In genomic region chr2:121600736-121601135, GRCm38 (mm10) we compare ENCODE assay signal across 22 mouse cellular contexts.
DNase-seq lines count a peak whose midpoint lies in the region; ATAC-seq and TF ChIP-seq lines count a peak whose summit lies in the region.
"Had no signal": no experiment of that assay in that cellular context is flagged by ENCODE, and none has a peak within 500 bp of the region (broad histone marks: within the 10 kb centered on the region; RNA-seq: fewer than 3 reads in every experiment).

No protein-coding gene starts in this region.

- H3K27ac ChIP-seq in lung, postnatal 0 days (ENCODE audit: low read length): no peak overlapping the region
- peak overlapping the region; percentile 87 for H3K27ac ChIP-seq in embryonic fibroblast, embryonic 13.5 days (ENCODE audit: insufficient read depth, low read length)
- no peak overlapping the region for H3K27ac ChIP-seq in stomach, postnatal 0 days (replicated peaks)
- H3K27ac ChIP-seq: embryonic facial prominence, embryonic 10.5 days; forebrain, embryonic 10.5 days; gastrocnemius, adult 2 months; heart, embryonic 13.5 days; hindbrain, embryonic 13.5 days had no signal

- H3K4me2 ChIP-seq in lung, postnatal 0 days (replicated peaks; ENCODE audit: low read depth, low read length): no peak overlapping the region
- no peak overlapping the region for H3K4me2 ChIP-seq in stomach, postnatal 0 days (replicated peaks; ENCODE audit: low read depth)
- H3K4me2 ChIP-seq: heart, embryonic 13.5 days; hindbrain, embryonic 13.5 days had no signal

- no peak overlapping the region for H3K4me3 ChIP-seq in lung, postnatal 0 days (ENCODE audit: low read depth, low read length)
- H3K4me3 ChIP-seq in lung, adult 2 months (replicated peaks; ENCODE audit: extremely low read depth, low read depth, low read length): no peak overlapping the region
- no peak overlapping the region for H3K4me3 ChIP-seq in embryonic fibroblast, embryonic 13.5 days (ENCODE audit: insufficient read depth, low read length)
- no peak overlapping the region for H3K4me3 ChIP-seq in stomach, postnatal 0 days (ENCODE audit: low read depth, low read length)
- H3K4me3 ChIP-seq: embryonic facial prominence, embryonic 10.5 days; erythroblast, embryonic 14.5 days; forebrain, embryonic 10.5 days; gastrocnemius, adult 2 months; heart, embryonic 13.5 days; hindbrain, embryonic 13.5 days had no signal

- no peak for TF ChIP-seq EP300 in lung, postnatal 0 days (IDR thresholded peaks at IDR 0.05)
- TF ChIP-seq EP300 in stomach, postnatal 0 days (optimal IDR thresholded peaks at IDR 0.05): no peak

- no peaks in the 10 kb centered on the region for H3K36me3 ChIP-seq in lung, postnatal 0 days (ENCODE audit: insufficient read depth, low read length)
- no peaks in the 10 kb centered on the region for H3K36me3 ChIP-seq in stomach, postnatal 0 days (ENCODE audit: control insufficient read depth, insufficient read depth, low read length)
- H3K36me3 ChIP-seq: embryonic facial prominence, embryonic 10.5 days; forebrain, embryonic 10.5 days; heart, embryonic 13.5 days; hindbrain, embryonic 13.5 days had no signal

- ATAC-seq in lung, postnatal 0 days: peak; percentile 23; the same call in 1 of the 2 replicates
- ATAC-seq in stomach, postnatal 0 days (ENCODE audit: low FRiP score, low TSS enrichment): no peak
- ATAC-seq: forebrain, embryonic 14.5 days; inflammation-experienced regulatory T-cells, adult 6 months had no signal

- no peak for DNase-seq in lung, postnatal 0 days (ENCODE audit: low spot score)
- DNase-seq in lung, adult 2 months: no peak
- DNase-seq in 3134 (ENCODE audit: extremely low read depth, insufficient read length, low spot score) (peak; percentile 40), 3T3-L1 (ENCODE audit: low read depth, low spot score) (peak; percentile 90)
- no peak for DNase-seq in stomach, postnatal 0 days (ENCODE audit: low spot score)
- no peak for DNase-seq in urinary bladder, adult 18-20 months (ENCODE audit: low spot score in 2 of 2)
- DNase-seq: adrenal gland, adult 8-10 months; adrenal gland, postnatal 36 days; cerebellum, adult 2 months; cerebellum, postnatal 10 days; gastrocnemius, adult 2 months; gastrocnemius, postnatal 25 days; heart, postnatal 10 days; heart, postnatal 4 days had no signal

- no peaks in the 10 kb centered on the region for H3K4me1 ChIP-seq in lung, postnatal 0 days (ENCODE audit: insufficient read depth, low read depth, low read length)
- no peaks in the 10 kb centered on the region; the same call in 1 of the 2 replicates for H3K4me1 ChIP-seq in lung, adult 2 months (ENCODE audit: control insufficient read depth, insufficient read depth, low read length)
- peaks cover 12% of the 10 kb centered on the region; the same call in 1 of the 2 replicates for H3K4me1 ChIP-seq in embryonic fibroblast, embryonic 13.5 days (ENCODE audit: control insufficient read depth, insufficient read depth, low read length)
- H3K4me1 ChIP-seq in stomach, postnatal 0 days (replicated peaks; ENCODE audit: control insufficient read depth, insufficient read depth): no peaks in the 10 kb centered on the region

- H3K27me3 ChIP-seq in lung, postnatal 0 days (replicated peaks; ENCODE audit: insufficient read depth, low read length): no peaks in the 10 kb centered on the region
- H3K27me3 ChIP-seq in stomach, postnatal 0 days (ENCODE audit: control insufficient read depth, insufficient read depth, low read length): no peaks in the 10 kb centered on the region
- H3K27me3 ChIP-seq: heart, embryonic 13.5 days; hindbrain, embryonic 13.5 days had no signal

- TF ChIP-seq CTCF in lung, postnatal 0 days (IDR thresholded peaks at IDR 0.05): no peak
- no peak for TF ChIP-seq CTCF in lung, adult 2 months (IDR thresholded peaks at IDR 0.05; ENCODE audit: insufficient read depth, low read length)
- no peak for TF ChIP-seq CTCF in embryonic fibroblast, embryonic 13.5 days (IDR thresholded peaks at IDR 0.05; ENCODE audit: borderline replicate concordance, insufficient read depth, low read length)
- TF ChIP-seq CTCF in stomach, postnatal 0 days (IDR thresholded peaks at IDR 0.05; ENCODE audit: low read depth): no peak

- TF ChIP-seq POLR2A in lung, adult 2 months (IDR thresholded peaks at IDR 0.05; ENCODE audit: borderline replicate concordance, extremely low read depth, low read depth, low read length): no peak
- no peak for TF ChIP-seq POLR2A in embryonic fibroblast, embryonic 13.5 days (IDR thresholded peaks at IDR 0.05; ENCODE audit: low read depth, low read length)

- H3K9ac ChIP-seq in lung, postnatal 0 days (replicated peaks; ENCODE audit: low read depth): no peak overlapping the region
- no peak overlapping the region for H3K9ac ChIP-seq in stomach, postnatal 0 days (ENCODE audit: low read length)
- H3K9ac ChIP-seq: heart, embryonic 13.5 days; hindbrain, embryonic 13.5 days had no signal

- no peaks in the 10 kb centered on the region for H3K9me3 ChIP-seq in lung, postnatal 0 days (ENCODE audit: low read length)
- H3K9me3 ChIP-seq in stomach, postnatal 0 days (ENCODE audit: control insufficient read depth, low read length): no peaks in the 10 kb centered on the region
- H3K9me3 ChIP-seq: embryonic facial prominence, embryonic 10.5 days; forebrain, embryonic 10.5 days; heart, embryonic 13.5 days; hindbrain, embryonic 13.5 days had no signal

- 73% methylated on average over 8 of the region's 8 CpGs for WGBS in lung, postnatal 0 days
- 76% methylated on average over 8 of the region's 8 CpGs for WGBS in lung, adult 2 months
- WGBS in stomach, postnatal 0 days: 81% methylated on average over 8 of the region's 8 CpGs

Comparison
In these comparisons a context has a peak if more than half of its experiments do, and no peak if none do; other contexts are left out.
1. DNase-seq: peak in 3134 (single experiment) and 3T3-L1 (single experiment); none in lung, postnatal 0 days (single experiment), lung, adult 2 months (single experiment), stomach, postnatal 0 days (single experiment) and urinary bladder, adult 18-20 months (0 of 2).